Mouse (Mus musculus): ENCODE measurements around the gene Lnx1.

DNA sequence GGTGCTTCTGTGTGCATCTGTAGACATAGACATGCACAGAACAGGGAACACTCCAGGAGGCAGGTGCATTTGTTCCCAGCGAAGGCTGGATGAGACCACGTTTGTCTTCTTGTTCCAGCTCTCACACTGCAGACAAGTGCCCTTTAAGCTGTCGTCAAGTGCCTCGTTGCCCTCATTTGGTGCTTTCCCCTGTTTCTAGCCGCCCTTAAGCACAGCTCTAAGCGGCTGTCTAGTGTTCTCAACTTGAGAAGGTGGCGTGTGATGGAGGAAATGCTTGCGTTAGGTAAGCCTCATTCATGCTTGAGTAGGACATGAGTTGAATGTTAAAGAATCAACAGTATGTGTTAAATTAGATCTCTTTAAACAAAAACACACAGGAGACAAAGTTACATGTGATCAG lies 29.9 kb upstream of the Lnx1 start:
- TF ChIP-seq CTCF (IDR thresholded peaks at IDR 0.05; ENCODE audit: low read depth) (no peak), EP300 (IDR thresholded peaks at IDR 0.05; ENCODE audit: low read depth) (no peak)
